Mouse (Mus musculus): Measurements from ENCODE around the gene Spx. TPM values are rescaled to one million over a fixed set of nuclear protein-coding genes. Genes with fewer than 3 reads are reported as not detected.

Spx gene
- total RNA-seq, 1 experiment from 2014 or later: not detected

- no peak for DNase-seq
Observed at GRCm38 (mm10) chr6:142429072-142429471, 15.8 kb downstream of the Spx start.

- no peak for DNase-seq
Observed at GRCm38 (mm10) chr6:142451381-142451780, 38.1 kb downstream of the Spx start.

- no peak for DNase-seq
Observed at GRCm38 (mm10) chr6:142453311-142453710, 40.1 kb downstream of the Spx start.

GRCm38 (mm10) chr6:142455314-142455996 is 42.2 kb downstream of the Spx start:
- no peak for DNase-seq

GRCm38 (mm10) chr6:142458010-142458409 is 44.8 kb downstream of the Spx start:
- DNase-seq: no peak

- no peak for DNase-seq
Observed at GRCm38 (mm10) chr6:142459017-142459678, 45.9 kb downstream of the Spx start.

- no peak for DNase-seq
Observed at GRCm38 (mm10) chr6:142462194-142462593, 49.0 kb downstream of the Spx start.

Other genes with a start within 250 kb of the Spx start
- not detected in 2 replicates for gene Slco1a6, start 204.9 kb upstream of the Spx start, total RNA-seq (2021)
- gene Iapp, start 115.0 kb upstream of the Spx start, total RNA-seq (2021): not detected in 2 replicates
- not detected in 2 replicates for gene Slco1a5, start 90.5 kb upstream of the Spx start, total RNA-seq (2021)
- 11.9 and 12.6 TPM in 2 replicates for gene Pyroxd1, start 67.8 kb upstream of the Spx start, total RNA-seq (2021)
- 15.5 and 19.2 TPM in 2 replicates for gene Recql, start 26.4 kb upstream of the Spx start, total RNA-seq (2021)
- 32.9 and 33.3 TPM in 2 replicates for gene Golt1b, start 26.2 kb upstream of the Spx start, total RNA-seq (2021)
- 4.3 and 15.7 TPM in 2 replicates for gene Gys2, start 59.7 kb downstream of the Spx start, total RNA-seq (2021)
- 446 and 476 TPM in 2 replicates for gene Ldhb, start 94.5 kb downstream of the Spx start, total RNA-seq (2021)
- gene Kcnj8, start 158.2 kb downstream of the Spx start, total RNA-seq (2021): 20.5 and 24.1 TPM in 2 replicates